Mouse (Mus musculus): ENCODE measurements around the gene Stard5.

Gene Stard5

GRCm38 (mm10) chr7:83666087-83666595 lies 34.4 kb downstream of the Stard5 start:
- no peak for DNase-seq

DNA sequence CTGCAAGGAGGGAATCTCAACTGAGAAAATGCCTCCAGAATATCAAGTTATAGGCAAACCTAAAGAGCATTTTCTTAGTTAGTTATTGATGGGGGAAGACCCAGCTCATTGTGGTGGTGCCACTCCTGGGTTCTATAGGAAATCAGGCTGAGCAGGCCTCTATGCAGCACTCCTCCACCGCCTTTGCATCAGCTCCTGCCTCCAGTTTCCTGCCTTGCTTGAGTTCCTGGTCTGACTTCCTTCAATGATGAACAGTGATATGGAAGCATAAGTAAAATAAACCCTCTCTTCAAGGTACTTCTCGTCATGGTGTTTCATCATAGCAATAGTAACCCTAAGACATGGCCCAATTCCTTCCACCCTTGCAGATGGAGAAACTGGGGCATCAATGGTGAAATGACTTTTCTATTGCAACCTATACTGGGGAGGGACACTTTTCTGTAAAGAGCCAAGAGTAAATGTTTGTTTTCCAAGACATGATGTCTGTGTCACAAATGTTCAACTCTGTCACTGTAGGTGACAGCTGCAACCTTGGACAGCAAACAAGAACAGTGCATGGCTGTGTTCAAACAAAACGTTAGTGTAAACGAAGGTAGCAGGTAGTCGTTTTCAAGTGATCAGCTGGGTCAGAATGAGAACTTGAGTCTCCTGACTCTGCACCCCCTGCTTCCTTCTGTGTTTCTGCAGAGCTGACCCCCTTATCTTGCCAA lies 36.3 kb downstream of the Stard5 start:
- DNase-seq, result no peak

- DNase-seq, result peak in 1 of 2 experiments; percentile 47
These were observed 37.0 kb downstream of the Stard5 start for GRCm38 (mm10) chr7:83668724-83669123.

DNA sequence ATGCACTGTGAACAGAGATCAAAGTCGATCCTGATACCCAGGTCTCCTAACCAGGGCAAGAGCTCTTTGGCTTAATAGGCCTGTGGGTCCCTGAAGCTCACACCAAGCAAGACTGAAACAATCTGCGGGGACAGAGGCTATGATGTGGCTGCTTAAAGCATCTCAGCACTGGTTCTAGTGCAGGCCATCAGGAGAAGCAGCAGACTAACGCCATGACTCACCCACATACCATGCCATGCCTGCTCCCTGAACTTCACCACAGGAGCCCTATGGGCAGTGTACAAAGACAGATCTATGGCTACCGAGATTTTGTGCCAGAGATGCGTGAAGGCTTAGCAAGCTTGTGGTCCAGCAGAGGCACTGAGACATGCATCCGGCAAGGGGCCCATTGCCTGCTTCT lies 39.8 kb downstream of the Stard5 start:
- DNase-seq, result no peak

- peak; percentile 45 to 55 for DNase-seq
These were observed 43.9 kb downstream of the Stard5 start for GRCm38 (mm10) chr7:83675545-83676254.

- no peak for DNase-seq
These were observed 45.5 kb downstream of the Stard5 start for GRCm38 (mm10) chr7:83677296-83677695.

- DNase-seq, result no peak
These were observed 46.7 kb downstream of the Stard5 start for GRCm38 (mm10) chr7:83678506-83678905.

DNA sequence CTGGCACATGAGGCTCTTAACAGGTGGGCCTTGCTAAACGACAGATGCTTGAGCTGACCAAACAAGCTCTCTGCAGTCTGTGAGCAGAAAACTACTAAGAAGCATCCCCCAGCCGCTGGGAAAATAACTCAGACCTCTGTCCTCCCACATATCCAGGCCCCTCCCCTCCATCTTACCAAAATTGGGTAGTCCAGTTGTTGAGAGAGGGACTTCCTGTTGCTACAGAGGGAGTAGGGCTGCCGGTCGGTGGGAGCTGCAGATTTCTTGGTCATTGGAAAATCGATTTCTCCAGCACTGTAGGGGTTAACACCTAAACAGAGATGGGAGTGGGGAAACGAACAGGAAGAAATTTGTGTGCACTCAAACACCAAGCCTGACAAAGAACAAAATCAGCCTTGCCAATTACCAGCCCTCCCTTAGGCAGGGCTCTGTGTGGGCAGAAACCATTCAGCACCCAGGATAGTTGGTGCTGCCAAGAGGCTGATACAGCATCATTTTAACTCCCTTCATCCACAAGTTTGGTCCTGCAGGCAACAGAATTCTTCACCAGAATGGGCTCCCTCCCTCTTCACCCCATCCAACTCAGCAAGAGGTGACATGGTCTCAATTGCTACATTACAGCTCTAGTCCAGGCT lies 51.0 kb downstream of the Stard5 start:
- no peak for DNase-seq

GRCm38 (mm10) chr7:83695449-83696212 lies 63.9 kb downstream of the Stard5 start:
- no peak for DNase-seq

DNA sequence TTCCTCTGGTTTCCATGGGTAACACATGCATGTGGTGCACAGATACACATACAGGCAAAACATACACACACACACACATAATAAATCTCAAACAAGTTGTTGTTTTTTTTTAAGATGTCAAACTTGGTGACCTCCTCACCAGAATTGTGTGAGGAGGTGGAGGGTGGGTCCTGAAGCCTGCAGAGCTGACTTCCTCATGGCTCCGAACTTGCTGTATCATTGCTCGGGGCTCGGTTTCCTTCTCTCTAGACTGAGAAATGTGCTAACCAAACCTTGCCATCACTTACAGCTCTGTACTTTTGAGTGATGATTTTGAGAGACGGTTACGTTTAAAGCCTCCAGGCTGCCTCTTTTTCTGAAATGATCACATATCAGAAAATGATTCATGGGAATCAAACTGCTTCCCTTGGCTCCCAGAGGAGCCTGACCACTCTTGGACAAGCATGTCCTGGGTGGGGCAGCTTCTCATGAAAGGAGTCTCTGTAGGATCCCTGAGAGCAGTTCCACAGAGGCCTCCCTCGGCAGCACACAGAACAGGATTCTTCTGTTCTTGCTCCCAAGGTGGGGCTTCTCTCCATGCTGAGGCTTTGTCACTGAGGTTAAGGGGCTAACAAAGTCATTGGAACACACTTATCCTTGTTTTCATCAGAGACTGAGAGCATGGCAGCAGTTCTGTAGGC lies 67.4 kb downstream of the Stard5 start:
- DNase-seq, result no peak

Data from thymus, postnatal 36 days (tissue).